Mouse (Mus musculus) layer of hippocampus, adult 9-11 months (tissue): ENCODE data around the gene Prl7a1.

ENCODE experiments used
- DNase-seq: peaks from one replicate; pipeline ENCODE4 v3.0.0; 2022

Gene Prl7a1

DNA sequence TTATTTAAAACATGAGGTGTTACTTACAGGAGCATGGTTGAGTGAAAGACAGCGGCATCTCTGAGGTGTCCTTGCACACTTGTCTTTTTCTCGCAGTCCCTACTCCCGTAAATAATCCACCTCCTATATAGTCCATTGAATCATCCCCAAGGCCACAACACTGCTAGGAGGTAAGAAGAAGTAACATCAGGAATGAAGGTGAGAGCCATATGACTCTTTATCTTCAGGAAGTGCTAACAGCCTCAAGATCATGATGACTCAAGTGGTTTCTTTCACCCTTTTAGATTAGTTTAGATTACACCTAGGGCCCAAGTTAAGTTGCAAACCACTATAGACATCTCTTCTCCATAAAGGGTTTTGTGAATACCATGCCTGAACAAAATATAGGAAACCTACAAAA lies at the start of gene Prl7a1:
TSS of gene Prl7a1 (minus strand) at position 101 of the 400 bp plus-strand sequence.
- DNase-seq, result no peak

DNA sequence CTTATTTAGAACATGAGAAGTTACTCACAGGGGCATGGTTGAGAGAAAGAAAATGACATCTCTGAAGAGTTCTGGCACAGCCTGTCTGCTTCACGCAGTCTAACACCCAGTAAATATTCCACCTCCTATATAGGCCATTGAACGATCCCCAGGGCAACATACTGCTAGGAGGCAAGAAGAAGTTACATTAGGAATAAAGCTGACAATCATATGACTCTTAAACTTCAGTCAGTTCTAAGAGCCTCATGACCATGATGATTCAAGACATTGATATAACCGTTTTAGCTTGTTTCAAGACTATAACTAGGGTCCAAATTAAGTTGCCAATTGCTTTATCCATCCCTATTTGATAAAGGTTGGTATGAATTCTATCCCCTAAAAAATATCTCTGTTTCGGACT lies 25.6 kb upstream of the Prl7a1 start, which contains the start of gene Prl7a2:
TSS of gene Prl7a2 (minus strand) at position 101 of the 400 bp plus-strand sequence.
- DNase-seq, result no peak

DNA sequence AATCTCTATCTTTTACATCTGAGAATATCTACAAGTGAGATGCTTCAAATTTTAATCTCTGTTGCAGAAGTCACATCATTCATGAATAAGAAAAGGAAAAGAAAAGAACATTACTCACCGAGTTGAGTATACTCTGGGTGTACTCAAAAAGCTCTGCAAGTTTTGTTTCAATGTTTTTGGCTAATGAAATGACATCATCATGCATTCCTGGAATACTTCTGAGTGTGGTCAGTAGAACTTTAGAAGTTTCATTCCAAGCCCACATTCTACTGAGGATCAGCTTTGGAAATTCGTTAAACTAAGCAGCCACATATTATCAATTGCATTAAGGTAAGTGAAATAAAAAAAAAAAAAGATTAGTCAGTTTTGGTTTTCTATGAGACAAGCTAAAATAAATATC lies 18.5 kb upstream of the Prl7a1 start:
- DNase-seq, result no peak

DNA sequence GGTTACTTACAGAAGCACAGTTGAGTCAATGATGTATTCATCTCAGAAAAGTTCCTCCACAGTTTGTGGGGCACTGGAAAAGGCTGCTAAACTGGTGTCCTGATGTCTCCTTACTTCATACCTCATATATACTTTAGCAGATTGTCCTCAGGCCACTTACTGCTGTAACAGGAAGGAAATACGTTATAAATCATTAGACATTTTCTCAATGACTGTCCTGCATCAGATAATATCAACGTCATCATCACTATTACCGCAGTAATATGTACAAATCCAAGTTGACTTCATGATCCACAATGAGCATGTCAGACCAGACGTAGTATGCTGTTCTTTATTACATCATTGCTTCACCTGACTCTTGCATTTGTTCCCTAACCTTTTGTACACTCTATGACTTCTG lies 31.8 kb downstream of the Prl7a1 start, which contains the start of gene Prl7b1:
TSS of gene Prl7b1 (minus strand) at position 101 of the 400 bp plus-strand sequence.
- DNase-seq, result no peak
